Mouse (Mus musculus): ENCODE measurements around the gene Dcaf6. TPM values are rescaled to one million over a fixed set of nuclear protein-coding genes. Genes with fewer than 3 reads are reported as not detected.
A peak's percentile ranks its signal among the peaks of the same experiment; 100 is the strongest.

The Dcaf6 gene
- polyA plus RNA-seq, 1 experiment from 2014 or later = 11.6 TPM

- peaks cover 38% of the 10 kb centered on the region for H3K4me1 ChIP-seq (replicated peaks)
- peak overlapping the region; percentile 74 for H3K4me3 ChIP-seq (replicated peaks)
- H3K36me3 ChIP-seq = no peaks in the 10 kb centered on the region
- peak overlapping the region; percentile 97 for H3K9ac ChIP-seq (replicated peaks)
- H3K9me3 ChIP-seq = no peaks in the 10 kb centered on the region
- H3K27ac ChIP-seq = peak overlapping the region; percentile 93
- H3K27me3 ChIP-seq = no peaks in the 10 kb centered on the region
- peak; percentile 89 for ATAC-seq
- under 1% methylated on average over 71 of the region's 71 CpGs for WGBS
- H3K4me2 ChIP-seq (replicated peaks) = peak overlapping the region; percentile 84
Observed at GRCm38 (mm10) chr1:165281351-165282221, 178.7 kb downstream of the Dcaf6 start.

DNA sequence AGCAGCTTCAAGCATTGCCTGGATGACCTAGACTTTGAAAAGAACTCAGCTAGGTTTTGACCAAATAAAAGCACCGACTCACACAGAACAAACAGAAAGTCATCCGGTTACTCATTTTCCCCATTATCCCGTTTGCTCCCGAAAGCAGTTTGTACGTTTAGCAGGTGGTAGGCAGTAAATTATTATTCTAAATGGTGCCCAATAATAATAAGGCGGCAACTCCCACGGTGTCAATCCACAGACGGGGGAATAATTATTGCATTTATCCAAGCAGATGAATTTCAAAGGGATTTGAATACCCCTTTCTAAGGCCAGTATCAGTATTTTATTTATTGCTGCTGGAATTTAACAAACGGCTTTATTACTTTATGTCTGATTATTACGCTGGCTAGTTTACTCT lies 179.5 kb downstream of the Dcaf6 start:
- WGBS = 35% methylated on average over 10 of the region's 10 CpGs
- Histone ChIP-seq H3K27me3 (no peaks in the 10 kb centered on the region), H3K4me1 (replicated peaks) (peaks cover 38% of the 10 kb centered on the region), H3K9me3 (no peaks in the 10 kb centered on the region), H3K36me3 (no peaks in the 10 kb centered on the region), H3K4me2 (replicated peaks) (peak overlapping the region; percentile 84), H3K27ac (peak overlapping the region; percentile 93), H3K9ac (replicated peaks) (peak overlapping the region; percentile 97), H3K4me3 (replicated peaks) (peak overlapping the region; percentile 74)
- ATAC-seq = no peak

Other genes with a start within 250 kb of the Dcaf6 start
- gene Tiprl, start 223.5 kb downstream of the Dcaf6 start, polyA plus RNA-seq (2015; fragmentation: Nextera tagmentation; extraction: Ambion mirVana) = 135 and 136 TPM in 2 replicates
- gene Gpr161, start 164.7 kb downstream of the Dcaf6 start, polyA plus RNA-seq (2015; fragmentation: Nextera tagmentation; extraction: Ambion mirVana) = 3.9 and 4.4 TPM in 2 replicates
- 162 and 170 TPM in 2 replicates for gene Mpc2, start 162 bp upstream of the Dcaf6 start, polyA plus RNA-seq (2015; fragmentation: Nextera tagmentation; extraction: Ambion mirVana)
- 0.11 and 0.15 TPM in 2 replicates for gene Adcy10, start 24.7 kb upstream of the Dcaf6 start, polyA plus RNA-seq (2015; fragmentation: Nextera tagmentation; extraction: Ambion mirVana)
- gene Mpzl1, start 174.1 kb upstream of the Dcaf6 start, polyA plus RNA-seq (2015; fragmentation: Nextera tagmentation; extraction: Ambion mirVana) = 135 and 147 TPM in 2 replicates
- 8.0 and 8.3 TPM in 2 replicates for gene Rcsd1, start 249.3 kb upstream of the Dcaf6 start, polyA plus RNA-seq (2015; fragmentation: Nextera tagmentation; extraction: Ambion mirVana)

All from midbrain, embryonic 13.5 days (tissue).